Mouse (Mus musculus): ENCODE data around the gene Fzd9. TPM values are rescaled to one million over a fixed set of nuclear protein-coding genes. Genes with fewer than 3 reads are reported as not detected.
"Not testable (repeated sequence)": the region's sequence is repeated elsewhere in the genome, so short reads cannot be mapped to it uniquely, and the experiment has no call there.

Gene Fzd9
- polyA plus RNA-seq, 1 experiment from 2014 or later: 1.5 TPM

DNA sequence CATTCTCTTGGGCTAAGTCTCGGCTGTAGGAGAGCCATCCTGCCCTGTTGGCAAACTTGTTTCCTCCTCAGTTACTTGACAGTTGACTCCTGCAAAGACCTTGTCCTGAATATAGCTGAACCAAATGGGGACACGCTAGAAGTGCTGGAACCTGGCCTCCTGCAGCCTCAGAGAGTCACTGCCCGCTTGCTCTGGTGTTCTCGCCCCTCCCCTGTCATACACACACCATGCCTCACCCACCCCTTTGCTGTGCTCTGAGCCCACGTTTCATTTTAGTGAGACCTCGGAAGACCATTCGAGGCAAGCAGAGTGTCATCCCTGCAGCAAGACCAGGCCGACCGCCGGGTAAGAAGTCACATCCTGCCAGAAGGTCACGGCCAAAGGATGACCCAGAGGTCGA, 8.9 kb downstream of the Fzd9 start:
- H3K27ac ChIP-seq (ENCODE audit: low read length): no peak overlapping the region
- no peaks in the 10 kb centered on the region for H3K27me3 ChIP-seq (ENCODE audit: control insufficient read depth, insufficient read depth, low read length)
- 78% methylated on average over 12 of the region's 12 CpGs for WGBS
- no peak overlapping the region for H3K4me3 ChIP-seq (replicated peaks; ENCODE audit: low read length)
- no peaks in the 10 kb centered on the region for H3K4me1 ChIP-seq (ENCODE audit: control insufficient read depth, insufficient read depth, low read length)
- H3K36me3 ChIP-seq (ENCODE audit: control insufficient read depth, insufficient read depth, low read length): peaks cover 36% of the 10 kb centered on the region
- ATAC-seq (ENCODE audit: insufficient read depth, low FRiP score): no peak
- H3K9me3 ChIP-seq (replicated peaks; ENCODE audit: control insufficient read depth, low read length): no peaks in the 10 kb centered on the region
- H3K4me2 ChIP-seq (ENCODE audit: low read depth, low read length): no peak overlapping the region
- no peak overlapping the region for H3K9ac ChIP-seq (ENCODE audit: low read length)

DNA sequence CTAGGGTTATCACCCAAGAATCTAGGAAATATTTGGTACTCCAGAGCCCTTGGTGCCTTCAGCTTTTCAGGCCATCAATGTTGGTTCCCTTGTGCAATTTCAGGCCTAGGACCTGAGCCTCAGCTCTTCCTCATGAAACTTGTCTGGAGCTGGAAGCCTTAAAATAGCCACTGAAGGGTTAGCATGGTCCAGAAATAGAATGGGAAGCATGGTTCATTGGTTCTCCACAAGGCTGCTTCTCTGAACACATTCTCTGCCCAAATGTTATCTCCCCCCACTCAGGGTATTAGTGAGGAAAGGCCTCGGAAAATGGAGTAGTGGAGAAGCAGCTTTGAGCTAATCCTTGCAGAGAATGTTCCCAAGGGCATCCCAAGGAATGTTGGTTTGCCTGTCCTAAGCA, 9.6 kb downstream of the Fzd9 start:
- WGBS: 86% methylated on average over 1 of the region's 1 CpGs
- Histone ChIP-seq H3K9ac (ENCODE audit: low read length) (no peak overlapping the region), H3K27ac (ENCODE audit: low read length) (no peak overlapping the region), H3K4me1 (ENCODE audit: control insufficient read depth, insufficient read depth, low read length) (no peaks in the 10 kb centered on the region), H3K36me3 (ENCODE audit: control insufficient read depth, insufficient read depth, low read length) (peaks cover 36% of the 10 kb centered on the region), H3K9me3 (replicated peaks; ENCODE audit: control insufficient read depth, low read length) (no peaks in the 10 kb centered on the region), H3K4me2 (ENCODE audit: low read depth, low read length) (no peak overlapping the region), H3K4me3 (replicated peaks; ENCODE audit: low read length) (no peak overlapping the region), H3K27me3 (ENCODE audit: control insufficient read depth, insufficient read depth, low read length) (no peaks in the 10 kb centered on the region)
- ATAC-seq (ENCODE audit: insufficient read depth, low FRiP score): no peak

GRCm38 (mm10) chr5:135238832-135239231, 12.2 kb downstream of the Fzd9 start:
- ATAC-seq (ENCODE audit: insufficient read depth, low FRiP score): no peak

DNA sequence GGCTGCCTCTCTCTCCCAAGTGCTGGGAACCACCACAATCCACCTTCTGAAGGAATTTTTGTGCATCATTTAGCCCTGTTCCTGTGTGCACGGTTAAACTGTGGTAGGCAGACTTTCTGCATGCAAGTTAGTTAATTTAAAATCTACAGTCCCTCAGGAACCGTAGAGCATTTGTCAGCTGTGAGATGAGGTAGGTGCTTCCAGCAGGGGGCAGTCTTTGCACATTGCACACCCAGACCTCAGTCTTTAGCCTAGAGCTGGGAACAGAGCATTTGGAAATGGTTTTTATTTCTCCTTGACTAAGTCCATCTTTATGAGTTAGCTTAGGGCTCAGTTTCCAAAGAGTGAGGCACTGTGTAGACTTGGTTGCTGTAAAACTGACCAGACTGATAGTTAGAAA, 14.5 kb downstream of the Fzd9 start:
- 44% methylated on average over 2 of the region's 2 CpGs for WGBS
- no peaks in the 10 kb centered on the region for H3K4me1 ChIP-seq (ENCODE audit: control insufficient read depth, insufficient read depth, low read length)
- no peaks in the 10 kb centered on the region for H3K27me3 ChIP-seq (ENCODE audit: control insufficient read depth, insufficient read depth, low read length)
- H3K9me3 ChIP-seq (replicated peaks; ENCODE audit: control insufficient read depth, low read length): no peaks in the 10 kb centered on the region
- no peak overlapping the region for H3K27ac ChIP-seq (ENCODE audit: low read length)
- no peak overlapping the region for H3K4me3 ChIP-seq (replicated peaks; ENCODE audit: low read length)
- H3K4me2 ChIP-seq (ENCODE audit: low read depth, low read length): no peak overlapping the region
- ATAC-seq (ENCODE audit: insufficient read depth, low FRiP score): no peak
- H3K9ac ChIP-seq (ENCODE audit: low read length): no peak overlapping the region
- H3K36me3 ChIP-seq (ENCODE audit: control insufficient read depth, insufficient read depth, low read length): peaks cover 27% of the 10 kb centered on the region

More at GRCm38 (mm10) chr5:135238832-135239231, 12.2 kb downstream of the Fzd9 start:
- Histone ChIP-seq H3K9me3 (replicated peaks; ENCODE audit: control insufficient read depth, low read length) (no peaks in the 10 kb centered on the region), H3K36me3 (ENCODE audit: control insufficient read depth, insufficient read depth, low read length) (peaks cover 25% of the 10 kb centered on the region), H3K27me3 (ENCODE audit: control insufficient read depth, insufficient read depth, low read length) (no peaks in the 10 kb centered on the region), H3K4me2 (ENCODE audit: low read depth, low read length) (no peak overlapping the region), H3K4me3 (replicated peaks; ENCODE audit: low read length) (no peak overlapping the region), H3K9ac (ENCODE audit: low read length) (no peak overlapping the region), H3K27ac (ENCODE audit: low read length) (no peak overlapping the region), H3K4me1 (ENCODE audit: control insufficient read depth, insufficient read depth, low read length) (no peaks in the 10 kb centered on the region)
- 90% methylated on average over 2 of the region's 2 CpGs for WGBS

DNA sequence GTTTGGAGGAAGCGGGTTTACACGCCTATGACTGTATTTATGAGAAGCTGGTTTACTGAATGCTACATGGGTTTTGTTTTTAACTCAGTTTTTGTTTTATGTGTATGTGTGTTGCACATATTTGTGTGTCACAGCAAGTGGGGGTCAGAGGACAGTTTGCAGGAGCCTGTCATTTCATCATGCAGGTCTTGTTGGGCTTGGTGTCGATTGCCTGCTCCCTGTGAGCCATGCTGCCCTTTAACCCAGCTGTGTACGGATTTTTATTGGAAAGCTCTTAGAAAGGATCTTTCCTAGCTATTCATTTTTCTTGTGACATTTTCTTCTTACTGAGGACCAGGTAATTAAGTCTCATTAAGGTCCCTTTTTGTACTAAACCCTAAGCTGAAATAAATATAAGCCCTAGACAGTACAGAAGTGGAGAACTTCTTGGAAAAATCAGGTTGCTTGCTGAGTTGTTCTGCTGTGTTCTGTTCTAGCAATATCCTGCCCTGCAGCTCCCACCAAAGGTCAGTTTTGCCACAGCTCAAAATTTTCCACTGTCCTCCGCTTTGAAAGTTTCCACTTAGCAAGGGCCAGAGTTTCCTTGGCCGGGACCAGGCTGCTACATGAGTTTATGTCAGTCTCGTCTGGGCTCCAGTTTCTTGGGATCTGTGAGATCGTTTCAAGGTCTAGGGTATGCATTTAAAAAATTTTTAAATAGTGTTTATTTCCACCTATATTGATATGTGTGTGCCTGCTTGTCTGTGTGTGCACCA, 17.7 kb downstream of the Fzd9 start:
- no peaks in the 10 kb centered on the region for H3K27me3 ChIP-seq (ENCODE audit: control insufficient read depth, insufficient read depth, low read length)
- ATAC-seq (ENCODE audit: insufficient read depth, low FRiP score): no peak
- no peak overlapping the region for H3K4me3 ChIP-seq (replicated peaks; ENCODE audit: low read length)
- H3K9ac ChIP-seq (ENCODE audit: low read length): no peak overlapping the region
- 83% methylated on average over 8 of the region's 8 CpGs for WGBS
- H3K4me1 ChIP-seq (ENCODE audit: control insufficient read depth, insufficient read depth, low read length): no peaks in the 10 kb centered on the region
- no peak overlapping the region for H3K27ac ChIP-seq (ENCODE audit: low read length)
- no peaks in the 10 kb centered on the region for H3K9me3 ChIP-seq (replicated peaks; ENCODE audit: control insufficient read depth, low read length)
- H3K36me3 ChIP-seq (ENCODE audit: control insufficient read depth, insufficient read depth, low read length): peaks cover 22% of the 10 kb centered on the region
- no peak overlapping the region for H3K4me2 ChIP-seq (ENCODE audit: low read depth, low read length)

GRCm38 (mm10) chr5:135230186-135230585, 20.8 kb downstream of the Fzd9 start:
- Histone ChIP-seq H3K27me3 (ENCODE audit: control insufficient read depth, insufficient read depth, low read length) (no peaks in the 10 kb centered on the region), H3K27ac (ENCODE audit: low read length) (no peak overlapping the region), H3K9ac (ENCODE audit: low read length) (no peak overlapping the region), H3K4me3 (replicated peaks; ENCODE audit: low read length) (no peak overlapping the region), H3K36me3 (ENCODE audit: control insufficient read depth, insufficient read depth, low read length) (peaks cover 21% of the 10 kb centered on the region), H3K4me1 (ENCODE audit: control insufficient read depth, insufficient read depth, low read length) (no peaks in the 10 kb centered on the region), H3K9me3 (replicated peaks; ENCODE audit: control insufficient read depth, low read length) (no peaks in the 10 kb centered on the region), H3K4me2 (ENCODE audit: low read depth, low read length) (no peak overlapping the region)
- WGBS: 82% methylated on average over 4 of the region's 4 CpGs
- no peak for ATAC-seq (ENCODE audit: insufficient read depth, low FRiP score)

- H3K27ac ChIP-seq (ENCODE audit: low read length); ATAC-seq (ENCODE audit: insufficient read depth, low FRiP score); H3K9me3 ChIP-seq (replicated peaks; ENCODE audit: control insufficient read depth, low read length); H3K9ac ChIP-seq (ENCODE audit: low read length); H3K4me1 ChIP-seq (ENCODE audit: control insufficient read depth, insufficient read depth, low read length); H3K4me3 ChIP-seq (replicated peaks; ENCODE audit: low read length); H3K4me2 ChIP-seq (ENCODE audit: low read depth, low read length); H3K27me3 ChIP-seq (ENCODE audit: control insufficient read depth, insufficient read depth, low read length): not testable (repeated sequence)
- peaks cover 25% of the 10 kb centered on the region for H3K36me3 ChIP-seq (ENCODE audit: control insufficient read depth, insufficient read depth, low read length)
- 91% methylated on average over 4 of the region's 4 CpGs for WGBS
Observed at GRCm38 (mm10) chr5:135225879-135226278, 25.2 kb downstream of the Fzd9 start.

DNA sequence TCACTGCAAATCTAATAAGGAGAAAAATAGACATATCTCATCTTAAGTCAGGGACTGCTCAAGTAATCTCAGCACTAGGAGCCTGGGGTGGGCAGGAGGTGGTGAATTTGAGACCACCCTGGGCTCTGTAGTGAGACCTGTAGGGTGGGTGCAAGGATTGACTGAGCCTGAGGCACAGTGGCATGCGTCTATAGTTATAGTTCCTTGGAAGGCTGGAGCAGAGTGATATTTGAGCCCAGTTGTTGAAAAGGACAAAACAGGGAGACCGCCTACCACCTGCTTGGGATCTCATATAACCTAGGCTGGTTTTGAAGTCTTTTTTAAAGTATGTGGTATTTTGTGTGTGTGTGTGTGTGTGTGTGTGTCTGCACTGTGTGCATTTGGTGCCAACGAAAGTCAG, 26.9 kb downstream of the Fzd9 start:
- ATAC-seq (ENCODE audit: insufficient read depth, low FRiP score): no peak
- Histone ChIP-seq H3K4me2 (ENCODE audit: low read depth, low read length) (no peak overlapping the region), H3K27me3 (ENCODE audit: control insufficient read depth, insufficient read depth, low read length) (no peaks in the 10 kb centered on the region), H3K27ac (ENCODE audit: low read length) (no peak overlapping the region), H3K4me1 (ENCODE audit: control insufficient read depth, insufficient read depth, low read length) (no peaks in the 10 kb centered on the region), H3K9me3 (replicated peaks; ENCODE audit: control insufficient read depth, low read length) (no peaks in the 10 kb centered on the region), H3K4me3 (replicated peaks; ENCODE audit: low read length) (no peak overlapping the region), H3K9ac (ENCODE audit: low read length) (no peak overlapping the region), H3K36me3 (ENCODE audit: control insufficient read depth, insufficient read depth, low read length) (peaks cover 30% of the 10 kb centered on the region)
- WGBS: 92% methylated on average over 3 of the region's 3 CpGs

GRCm38 (mm10) chr5:135222066-135222465, 29.0 kb downstream of the Fzd9 start:
- Histone ChIP-seq H3K9me3 (replicated peaks; ENCODE audit: control insufficient read depth, low read length) (no peaks in the 10 kb centered on the region), H3K9ac (ENCODE audit: low read length) (no peak overlapping the region), H3K4me2 (ENCODE audit: low read depth, low read length) (no peak overlapping the region), H3K36me3 (ENCODE audit: control insufficient read depth, insufficient read depth, low read length) (peaks cover 40% of the 10 kb centered on the region), H3K27me3 (ENCODE audit: control insufficient read depth, insufficient read depth, low read length) (no peaks in the 10 kb centered on the region), H3K27ac (ENCODE audit: low read length) (no peak overlapping the region), H3K4me3 (replicated peaks; ENCODE audit: low read length) (no peak overlapping the region), H3K4me1 (ENCODE audit: control insufficient read depth, insufficient read depth, low read length) (no peaks in the 10 kb centered on the region)
- 92% methylated on average over 7 of the region's 7 CpGs for WGBS
- ATAC-seq (ENCODE audit: insufficient read depth, low FRiP score): no peak
